ENCODE assay signal across 19 mouse cellular contexts in genomic region chr15:99116539-99116938, GRCm38 (mm10). TPM values are rescaled to one million over a fixed set of nuclear protein-coding genes. Genes with fewer than 3 reads are reported as not detected.
DNase-seq lines count a peak whose midpoint lies in the region; ATAC-seq and TF ChIP-seq lines count a peak whose summit lies in the region.
"Had no signal": no experiment of that assay in that cellular context is flagged by ENCODE, and none has a peak within 500 bp of the region (broad histone marks: within the 10 kb centered on the region; RNA-seq: fewer than 3 reads in every experiment).

No protein-coding gene starts in this region.

- no peak for ATAC-seq in kidney, embryonic 16.5 days (ENCODE audit: low FRiP score, low TSS enrichment)
- ATAC-seq in Patski = peak; percentile 12
- ATAC-seq in intestine, postnatal 0 days = no peak
- ATAC-seq in erythroid progenitor cell, adult 5-6 weeks (replicated peaks; ENCODE audit: low FRiP score, poor library complexity, severe bottlenecking) = no peak
- ATAC-seq: CD4-positive, CD25-positive, alpha-beta regulatory T cell, adult 4 months; forebrain, embryonic 15.5 days had no signal

- TF ChIP-seq CTCF in Patski (IDR thresholded peaks at IDR 0.05) = no peak
- no peak for TF ChIP-seq CTCF in intestine, postnatal 0 days (IDR thresholded peaks at IDR 0.05; ENCODE audit: low read depth)

- H3K27me3 ChIP-seq in kidney, embryonic 16.5 days (ENCODE audit: insufficient read depth, low read length) = no peaks in the 10 kb centered on the region
- no peaks in the 10 kb centered on the region for H3K27me3 ChIP-seq in Patski
- no peaks in the 10 kb centered on the region for H3K27me3 ChIP-seq in intestine, postnatal 0 days (replicated peaks; ENCODE audit: control insufficient read depth, insufficient read depth, low read length)
- H3K27me3 ChIP-seq in midbrain, embryonic 10.5 days (ENCODE audit: low read depth, poor library complexity, severe bottlenecking) = 0 out of 2 replicates have a peak, but pooled peaks cover 12% of the 10 kb centered on the region
- H3K27me3 ChIP-seq: forebrain, embryonic 15.5 days had no signal

- in situ Hi-C loops in Patski (cut with MboI; ENCODE audit: low pct_unique_long_range_greater_than_20kb) = no loop called here

- H3K27ac ChIP-seq in kidney, embryonic 16.5 days (ENCODE audit: low read length) = peak overlapping the region; percentile 43; the same call in 1 of the 2 replicates
- H3K27ac ChIP-seq in brown adipose tissue, adult 24 weeks (replicated peaks; ENCODE audit: low read depth, low read length) = 0 out of 2 replicates have a peak overlapping the region, but pooled peaks have one; percentile 1
- no peak overlapping the region for H3K27ac ChIP-seq in intestine, postnatal 0 days (ENCODE audit: low read depth, low read length)
- H3K27ac ChIP-seq in midbrain, embryonic 10.5 days (replicated peaks) = no peak overlapping the region
- H3K27ac ChIP-seq: forebrain, embryonic 15.5 days; hindbrain, embryonic 10.5 days; limb, embryonic 10.5 days had no signal

- CTCF ChIA-PET in Patski (lab: Charles Lee) = no interaction called here

- H3K9me3 ChIP-seq in kidney, embryonic 16.5 days (ENCODE audit: low read length) = no peaks in the 10 kb centered on the region
- H3K9me3 ChIP-seq in intestine, postnatal 0 days (ENCODE audit: control insufficient read depth) = no peaks in the 10 kb centered on the region
- H3K9me3 ChIP-seq in midbrain, embryonic 10.5 days (replicated peaks) = no peaks in the 10 kb centered on the region
- H3K9me3 ChIP-seq: forebrain, embryonic 15.5 days; hindbrain, embryonic 10.5 days; limb, embryonic 10.5 days had no signal

- no peak overlapping the region for H3K4me2 ChIP-seq in kidney, embryonic 16.5 days (replicated peaks; ENCODE audit: low read depth, low read length)
- H3K4me2 ChIP-seq in intestine, postnatal 0 days (replicated peaks; ENCODE audit: low read depth) = peak overlapping the region; percentile 21
- H3K4me2 ChIP-seq: forebrain, embryonic 15.5 days had no signal

- peaks cover 15% of the 10 kb centered on the region; the same call in 1 of the 2 replicates for H3K4me1 ChIP-seq in kidney, embryonic 16.5 days (ENCODE audit: insufficient read depth, low read length)
- no peaks in the 10 kb centered on the region for H3K4me1 ChIP-seq in brown adipose tissue, adult 24 weeks (ENCODE audit: control insufficient read depth, insufficient read depth, insufficient read length, low read length)
- no peaks in the 10 kb centered on the region for H3K4me1 ChIP-seq in intestine, postnatal 0 days (replicated peaks; ENCODE audit: control insufficient read depth, insufficient read depth, low read length)
- H3K4me1 ChIP-seq in midbrain, embryonic 10.5 days = peaks cover 28% of the 10 kb centered on the region
- H3K4me1 ChIP-seq: forebrain, embryonic 15.5 days had no signal

- no peaks in the 10 kb centered on the region for H3K36me3 ChIP-seq in kidney, embryonic 16.5 days (ENCODE audit: insufficient read depth, low read length)
- no peaks in the 10 kb centered on the region for H3K36me3 ChIP-seq in intestine, postnatal 0 days (ENCODE audit: control insufficient read depth, insufficient read depth)
- no peaks in the 10 kb centered on the region for H3K36me3 ChIP-seq in midbrain, embryonic 10.5 days
- H3K36me3 ChIP-seq: forebrain, embryonic 15.5 days; hindbrain, embryonic 10.5 days; limb, embryonic 10.5 days had no signal

- no peak overlapping the region for H3K4me3 ChIP-seq in kidney, embryonic 16.5 days (ENCODE audit: low read length)
- H3K4me3 ChIP-seq in brown adipose tissue, adult 24 weeks (ENCODE audit: insufficient read depth, low read depth, low read length) = no peak overlapping the region
- H3K4me3 ChIP-seq in intestine, postnatal 0 days (ENCODE audit: low read depth, low read length) = no peak overlapping the region
- no peak overlapping the region for H3K4me3 ChIP-seq in midbrain, embryonic 10.5 days
- H3K4me3 ChIP-seq: forebrain, embryonic 15.5 days; hindbrain, embryonic 10.5 days; limb, embryonic 10.5 days had no signal

- 18% methylated on average over 11 of the region's 11 CpGs for WGBS in kidney, embryonic 16.5 days
- WGBS in intestine, postnatal 0 days = 30% methylated on average over 11 of the region's 11 CpGs
- WGBS in midbrain, embryonic 10.5 days = 55% methylated on average over 11 of the region's 11 CpGs

- POLR2A ChIA-PET in Patski (lab: Charles Lee) = no interaction called here

- no peak for DNase-seq in kidney, adult 18-20 months
- DNase-seq in Patski (ENCODE audit: low read depth, low spot score) = no peak
- no peak for DNase-seq in midbrain, embryonic 10.5 days (ENCODE audit: low spot score)
- DNase-seq: cerebellum, adult 11-12 months; layer of hippocampus, postnatal 36 days; midbrain, embryonic 14.5 days; thymus, postnatal 14 days had no signal

- 0 out of 2 replicates have a peak overlapping the region, but pooled peaks have one; percentile 22 for H3K9ac ChIP-seq in kidney, embryonic 16.5 days (replicated peaks; ENCODE audit: low read length)
- no peak overlapping the region for H3K9ac ChIP-seq in intestine, postnatal 0 days (ENCODE audit: low read depth, low read length)
- H3K9ac ChIP-seq: forebrain, embryonic 15.5 days had no signal

RNA-seq across cellular contexts. Expression of gene Spats2, which starts 9.2 kb away (rescaled TPM):
- 42.1 and 42.9 TPM in 2 replicates for polyA plus RNA-seq in kidney, embryonic 16.5 days (2015; fragmentation: Nextera tagmentation; extraction: Ambion mirVana)
- polyA plus RNA-seq in Patski (2021) = 43.8 TPM
- polyA plus RNA-seq in brown adipose tissue, adult 24 weeks (2012; ENCODE audit: insufficient read depth, insufficient read length, missing spikeins) = 8.5 and 10.9 TPM in 2 replicates
- polyA plus RNA-seq in intestine, postnatal 0 days (2015; fragmentation: Nextera tagmentation; extraction: Ambion mirVana) = 14.3 and 16.0 TPM in 2 replicates
- total RNA-seq in erythroid progenitor cell, adult 5-6 weeks (2015; ENCODE audit: low replicate concordance) = not detected in 2 replicates
- 0.51 TPM in 1 of 2 replicates, not detected in the other for total RNA-seq in erythroid progenitor cell, adult 5-6 weeks (2017; ENCODE audit: low replicate concordance)
- 55.3 and 57.1 TPM in 2 replicates for polyA plus RNA-seq in midbrain, embryonic 10.5 days (2016; fragmentation: Nextera tagmentation; extraction: Ambion mirVana)

RNA-seq across cellular contexts. Expression of gene Dnajc22, which starts 23.6 kb away (rescaled TPM):
- polyA plus RNA-seq in kidney, embryonic 16.5 days (2015; fragmentation: Nextera tagmentation; extraction: Ambion mirVana) = 8.0 and 10.0 TPM in 2 replicates
- 1.9 TPM for polyA plus RNA-seq in Patski (2021)
- polyA plus RNA-seq in brown adipose tissue, adult 24 weeks (2012; ENCODE audit: insufficient read depth, insufficient read length, missing spikeins) = 6.8 and 9.6 TPM in 2 replicates
- polyA plus RNA-seq in intestine, postnatal 0 days (2015; fragmentation: Nextera tagmentation; extraction: Ambion mirVana) = 52.9 and 55.7 TPM in 2 replicates
- total RNA-seq in erythroid progenitor cell, adult 5-6 weeks (2015; ENCODE audit: low replicate concordance) = not detected in 2 replicates
- total RNA-seq in erythroid progenitor cell, adult 5-6 weeks (2017; ENCODE audit: low replicate concordance) = not detected in 2 replicates
- 0.99 and 1.3 TPM in 2 replicates for polyA plus RNA-seq in midbrain, embryonic 10.5 days (2016; fragmentation: Nextera tagmentation; extraction: Ambion mirVana)
- total RNA-seq: common myeloid progenitor, adult 5-6 weeks had no signal
- polyA plus RNA-seq: CD4-positive, CD25-positive, alpha-beta regulatory T cell, adult 4 months had no signal

RNA-seq across cellular contexts. Expression of gene C1ql4, which starts 28.9 kb away (rescaled TPM):
- 0.94 and 1.2 TPM in 2 replicates for polyA plus RNA-seq in kidney, embryonic 16.5 days (2015; fragmentation: Nextera tagmentation; extraction: Ambion mirVana)
- 0.24 TPM for polyA plus RNA-seq in Patski (2021)
- polyA plus RNA-seq in brown adipose tissue, adult 24 weeks (2012; ENCODE audit: insufficient read depth, insufficient read length, missing spikeins) = not detected in 2 replicates
- 0.10 and 0.17 TPM in 2 replicates for polyA plus RNA-seq in intestine, postnatal 0 days (2015; fragmentation: Nextera tagmentation; extraction: Ambion mirVana)
- not detected in 2 replicates for total RNA-seq in erythroid progenitor cell, adult 5-6 weeks (2015; ENCODE audit: low replicate concordance)
- total RNA-seq in erythroid progenitor cell, adult 5-6 weeks (2017; ENCODE audit: low replicate concordance) = not detected in 2 replicates
- 0.21 and 2.3 TPM in 2 replicates for polyA plus RNA-seq in midbrain, embryonic 10.5 days (2016; fragmentation: Nextera tagmentation; extraction: Ambion mirVana)
- total RNA-seq: common myeloid progenitor, adult 5-6 weeks; gastrocnemius, adult 8-10 months had no signal
- polyA plus RNA-seq: CD4-positive, CD25-positive, alpha-beta regulatory T cell, adult 4 months; lung, embryonic 16.5 days; stomach, embryonic 16.5 days had no signal

RNA-seq across cellular contexts. Expression of gene Troap, which starts 42.2 kb away (rescaled TPM):
- 35.8 and 45.8 TPM in 2 replicates for polyA plus RNA-seq in kidney, embryonic 16.5 days (2015; fragmentation: Nextera tagmentation; extraction: Ambion mirVana)
- 23.7 TPM for polyA plus RNA-seq in Patski (2021)
- not detected in 2 replicates for polyA plus RNA-seq in brown adipose tissue, adult 24 weeks (2012; ENCODE audit: insufficient read depth, insufficient read length, missing spikeins)
- 4.8 TPM in 2 replicates for polyA plus RNA-seq in intestine, postnatal 0 days (2015; fragmentation: Nextera tagmentation; extraction: Ambion mirVana)
- total RNA-seq in erythroid progenitor cell, adult 5-6 weeks (2015; ENCODE audit: low replicate concordance) = 152 and 157 TPM in 2 replicates
- 126 and 180 TPM in 2 replicates for total RNA-seq in erythroid progenitor cell, adult 5-6 weeks (2017; ENCODE audit: low replicate concordance)
- 47.5 and 50.2 TPM in 2 replicates for polyA plus RNA-seq in midbrain, embryonic 10.5 days (2016; fragmentation: Nextera tagmentation; extraction: Ambion mirVana)
- total RNA-seq: gastrocnemius, adult 8-10 months had no signal

Comparison
In these comparisons a context has a peak if more than half of its experiments do, and no peak if none do; other contexts are left out.
1. H3K27ac ChIP-seq: peak in kidney, embryonic 16.5 days (single experiment) and brown adipose tissue, adult 24 weeks (single experiment); none in intestine, postnatal 0 days (single experiment) and midbrain, embryonic 10.5 days (single experiment).